Mouse (Mus musculus): Measurements from ENCODE around the gene Tmem274. TPM values are rescaled to one million over a fixed set of nuclear protein-coding genes. Genes with fewer than 3 reads are reported as not detected.

The Tmem274 gene
- polyA plus RNA-seq, 1 experiment from 2014 or later = 0.34 TPM

DNA sequence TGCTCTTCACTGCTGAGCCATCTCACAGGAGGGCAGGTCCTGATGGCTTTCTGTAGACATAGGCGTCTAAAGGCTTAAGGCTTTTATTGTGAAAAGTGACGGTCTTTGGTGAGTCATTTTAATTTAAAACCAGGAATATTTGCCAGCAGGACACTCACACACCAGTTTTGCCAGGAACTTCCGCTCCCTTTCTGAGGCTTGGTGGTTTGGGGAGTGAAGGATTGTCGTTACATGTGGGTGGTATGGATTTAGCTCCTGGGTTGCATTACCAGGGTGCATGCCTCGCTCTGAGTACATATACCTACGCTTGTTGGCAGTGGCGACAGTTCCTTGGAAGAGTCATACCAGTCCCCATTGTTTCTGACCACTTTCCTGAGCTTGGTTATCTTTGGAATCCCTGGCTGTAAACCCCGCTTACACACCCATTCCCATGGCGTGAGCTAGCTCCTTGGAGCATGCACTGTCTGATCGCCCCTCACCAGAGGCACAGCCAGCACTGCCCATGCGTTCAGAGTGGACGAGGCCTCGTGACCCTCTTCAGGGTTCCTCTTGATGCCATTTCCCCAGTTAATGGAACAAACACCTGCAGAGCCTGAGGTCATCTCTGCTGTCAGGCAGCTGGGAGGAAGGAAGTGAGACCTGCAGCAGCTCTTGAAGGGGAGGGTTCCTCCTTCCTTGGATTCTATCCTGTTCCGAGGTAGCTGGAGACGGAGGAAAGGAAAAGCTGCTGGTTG, 50.6 kb downstream of the Tmem274 start:
- no peak; the same call in 1 of the 2 replicates for ATAC-seq (ENCODE audit: borderline replicate concordance, extremely low read depth, low FRiP score, low TSS enrichment)
- H3K4me3 ChIP-seq = no peak overlapping the region
- H3K36me3 ChIP-seq = no peaks in the 10 kb centered on the region
- H3K27me3 ChIP-seq = no peaks in the 10 kb centered on the region
- H3K27ac ChIP-seq = peak overlapping the region; percentile 15; the same call in 1 of the 2 replicates
- WGBS = 64% methylated on average over 15 of the region's 15 CpGs
- H3K4me2 ChIP-seq = no peak overlapping the region
- H3K4me1 ChIP-seq = peaks cover 20% of the 10 kb centered on the region
- no peak overlapping the region for H3K9ac ChIP-seq
- H3K9me3 ChIP-seq = no peaks in the 10 kb centered on the region

DNA sequence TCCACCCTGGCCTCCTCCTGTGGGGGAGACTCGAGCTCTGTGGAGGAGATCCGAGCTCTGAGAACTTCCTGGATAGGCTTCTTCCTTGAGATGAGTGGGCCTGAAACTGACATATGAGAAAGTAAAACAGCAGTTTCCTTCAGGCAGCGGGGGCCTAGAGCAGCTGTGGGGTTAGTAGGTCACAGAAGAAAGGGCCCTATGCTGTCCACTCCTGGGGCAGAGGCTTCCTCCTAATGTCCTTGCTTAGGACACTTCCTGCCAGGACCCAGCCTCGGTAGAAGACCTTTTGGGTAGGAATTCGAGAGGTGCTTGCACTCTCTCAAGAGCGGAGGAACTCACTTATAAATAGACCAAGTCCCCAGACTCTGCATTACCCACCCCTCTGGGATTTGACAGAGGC, 52.5 kb downstream of the Tmem274 start:
- Histone ChIP-seq H3K27ac (no peak overlapping the region), H3K27me3 (no peaks in the 10 kb centered on the region), H3K4me1 (peaks cover 20% of the 10 kb centered on the region), H3K9me3 (no peaks in the 10 kb centered on the region), H3K36me3 (no peaks in the 10 kb centered on the region), H3K4me2 (no peak overlapping the region), H3K4me3 (no peak overlapping the region), H3K9ac (no peak overlapping the region)
- 50% methylated on average over 6 of the region's 6 CpGs for WGBS
- ATAC-seq (ENCODE audit: borderline replicate concordance, extremely low read depth, low FRiP score, low TSS enrichment) = no peak

Other genes with a start within 250 kb of the Tmem274 start
- gene Kif1b, start 169.7 kb upstream of the Tmem274 start, polyA plus RNA-seq (2015; fragmentation: Nextera tagmentation; extraction: Ambion mirVana) = 34.4 and 36.5 TPM in 2 replicates
- gene Ube4b, start 50.6 kb upstream of the Tmem274 start, polyA plus RNA-seq (2015; fragmentation: Nextera tagmentation; extraction: Ambion mirVana) = 34.9 and 38.4 TPM in 2 replicates
- 2.7 and 3.6 TPM in 2 replicates for gene Rbp7, start 22.4 kb upstream of the Tmem274 start, polyA plus RNA-seq (2015; fragmentation: Nextera tagmentation; extraction: Ambion mirVana)
- gene Nmnat1, start 7.8 kb downstream of the Tmem274 start, polyA plus RNA-seq (2015; fragmentation: Nextera tagmentation; extraction: Ambion mirVana) = 10.9 and 11.2 TPM in 2 replicates
- gene Lzic, start 7.9 kb downstream of the Tmem274 start, polyA plus RNA-seq (2015; fragmentation: Nextera tagmentation; extraction: Ambion mirVana) = 44.8 and 47.4 TPM in 2 replicates
- gene Ctnnbip1, start 40.9 kb downstream of the Tmem274 start, polyA plus RNA-seq (2015; fragmentation: Nextera tagmentation; extraction: Ambion mirVana) = 57.9 and 61.0 TPM in 2 replicates
- 51.1 and 56.2 TPM in 2 replicates for gene Clstn1, start 109.1 kb downstream of the Tmem274 start, polyA plus RNA-seq (2015; fragmentation: Nextera tagmentation; extraction: Ambion mirVana)
- gene Pik3cd, start 225.2 kb downstream of the Tmem274 start, polyA plus RNA-seq (2015; fragmentation: Nextera tagmentation; extraction: Ambion mirVana) = 4.5 and 7.8 TPM in 2 replicates